Mouse (Mus musculus) olfactory bulb, adult 2 months (tissue): Measurements from ENCODE around the gene Ell. TPM values are rescaled to one million over a fixed set of nuclear protein-coding genes. Genes with fewer than 3 reads are reported as not detected.

Experiments used
- H3K27ac ChIP-seq: fragments of 200-500 bp; 2 replicates; pipeline ENCODE4 v1.5.1; 2012; ENCODE audit warnings: low read depth, low read length; ENCODE audit not compliant: insufficient read depth
- H3K4me1 ChIP-seq: fragments of 200-500 bp; 2 replicates; pipeline ENCODE4 v1.6.1; 2012; ENCODE audit warnings: low read length; ENCODE audit not compliant: control insufficient read depth, insufficient read depth
- H3K4me3 ChIP-seq: fragments of 200-500 bp; 2 replicates; pipeline ENCODE4 v1.5.1; 2012; ENCODE audit warnings: mild to moderate bottlenecking, low read depth, low read length, moderate library complexity; ENCODE audit not compliant: insufficient read depth
- CTCF ChIP-seq: fragments of 200-500 bp; IDR thresholded peaks from 2 replicates; pipeline ENCODE4 v1.5.1; 2012; ENCODE audit warnings: low read depth, mild to moderate bottlenecking, low read length, moderate library complexity; ENCODE audit not compliant: insufficient read depth
- POLR2A ChIP-seq: fragments of 200-500 bp; IDR thresholded peaks from 2 replicates; pipeline ENCODE4 v1.6.1; 2012; ENCODE audit warnings: mild to moderate bottlenecking, low read depth, low read length, moderate library complexity; ENCODE audit not compliant: insufficient read depth
- WGBS: fragments of 180-500 bp; shearing (Covaris S2); methylation state at CpG from one replicate; pipeline ENCODE4 v1.1.7; 2018; 5-methylcytosine and 5-hydroxymethylcytosine counted together
- polyA plus RNA-seq: library from polyadenylated mRNA; stranded (reverse); fragments of >200 nt; gene quantifications from 2 replicates; pipeline ENCODE4 v1.2.4, GENCODE M21; 2012; ENCODE audit warnings: low replicate concordance; ENCODE audit not compliant: missing spikeins, insufficient read depth, insufficient read length

The Ell gene
- polyA plus RNA-seq, 1 experiment, result not detected

DNA sequence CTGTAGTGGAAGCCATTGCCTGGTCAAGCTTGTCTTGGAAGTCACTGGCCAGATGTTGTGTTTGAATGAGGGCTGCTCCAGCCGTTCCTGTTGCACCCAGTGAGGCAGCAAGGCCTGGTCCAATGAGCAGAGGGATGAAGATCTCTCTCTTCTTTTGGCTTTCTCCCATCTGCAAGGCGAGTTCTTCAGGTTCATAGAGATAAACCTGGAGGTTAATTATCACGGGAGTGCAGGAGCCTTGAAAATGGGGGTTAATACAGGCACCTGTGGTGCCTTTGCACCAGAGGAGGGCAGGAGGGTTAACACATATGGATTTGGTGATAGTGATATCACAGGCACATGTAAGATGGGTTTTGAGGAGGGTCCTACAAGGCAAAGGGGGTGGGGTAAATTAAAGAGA lies 83.0 kb downstream of the Ell start:
- TF ChIP-seq CTCF (no peak), POLR2A (no peak)
- Histone ChIP-seq H3K4me3 (no peak overlapping the region), H3K4me1 (peaks cover 3% of the 10 kb centered on the region; the same call in 1 of the 2 replicates), H3K27ac (no peak overlapping the region)
- WGBS, result 83% methylated on average over 3 of the region's 3 CpGs

DNA sequence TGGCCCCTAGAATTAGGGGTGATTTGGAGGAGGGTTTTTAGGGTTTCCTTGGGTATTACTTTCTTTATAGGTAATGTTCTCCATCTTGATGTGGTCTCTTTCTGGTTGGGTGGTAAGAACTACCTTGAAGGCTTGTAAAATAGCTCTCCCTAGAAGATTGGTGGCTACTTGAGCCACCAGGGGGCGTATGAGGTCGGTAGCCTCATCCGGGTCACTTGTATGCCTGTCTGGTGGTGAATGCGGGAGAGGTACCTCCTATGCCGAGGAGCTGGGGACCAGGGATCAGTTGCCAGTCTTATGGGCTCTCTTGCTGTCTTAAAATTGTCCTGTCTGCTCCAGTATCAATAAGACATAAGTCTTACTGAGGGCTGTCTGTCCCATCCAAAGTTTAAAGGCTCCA lies 85.8 kb downstream of the Ell start:
- peaks cover 14% of the 10 kb centered on the region for H3K4me1 ChIP-seq
- TF ChIP-seq CTCF (no peak), POLR2A (no peak)
- H3K4me3 ChIP-seq, result no peak overlapping the region
- WGBS, result 10% methylated on average over 5 of the region's 5 CpGs
- no peak overlapping the region for H3K27ac ChIP-seq

DNA sequence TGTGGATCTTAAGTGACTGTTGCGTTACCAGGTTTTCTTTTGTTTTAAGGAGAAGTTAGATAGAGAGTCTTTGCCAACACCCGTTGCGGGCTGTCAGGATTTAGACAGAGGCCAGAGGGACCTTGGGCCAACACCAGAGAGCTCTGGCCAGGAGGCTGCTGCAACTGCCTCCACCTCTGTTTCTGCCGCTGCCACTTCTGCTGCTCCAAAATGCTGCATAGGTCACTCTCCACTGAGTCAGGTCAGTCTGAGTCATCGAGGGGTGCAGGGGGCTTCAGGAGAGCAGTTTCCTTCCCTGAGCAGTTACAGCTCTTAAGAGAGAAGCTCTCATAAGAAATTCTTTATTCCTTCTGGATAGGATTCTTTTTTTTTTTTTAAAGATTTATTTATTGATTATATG lies 87.8 kb downstream of the Ell start:
- H3K4me3 ChIP-seq, result no peak overlapping the region

DNA sequence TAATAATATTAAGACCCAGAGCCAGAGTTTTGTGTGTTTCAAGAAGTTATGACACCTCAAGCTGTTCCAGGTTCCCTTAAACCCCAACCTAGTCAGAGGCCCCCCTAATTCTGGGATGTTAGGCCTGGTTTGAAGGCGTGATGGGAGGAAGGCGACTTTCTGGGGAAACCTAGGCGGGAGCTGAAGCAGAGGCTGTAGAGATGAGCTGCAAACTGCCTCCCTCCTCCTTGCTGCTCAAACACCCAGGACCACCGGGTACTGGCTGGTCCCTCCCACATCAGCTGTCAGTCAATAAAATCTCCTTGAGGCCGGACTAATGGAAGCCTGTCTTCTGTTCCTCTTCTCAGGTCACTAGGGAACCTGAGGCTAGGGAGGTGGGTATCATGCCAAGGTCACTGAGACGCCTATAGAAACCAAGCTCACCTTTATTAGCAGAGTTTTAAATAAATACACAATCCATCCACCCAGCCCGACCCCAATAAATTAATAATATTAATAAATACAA lies 89.8 kb downstream of the Ell start:
- WGBS, result 54% methylated on average over 7 of the region's 7 CpGs
- H3K4me3 ChIP-seq, result 0 out of 2 replicates have a peak overlapping the region, but pooled peaks have one; percentile 67
- peaks cover 24% of the 10 kb centered on the region for H3K4me1 ChIP-seq
- TF ChIP-seq POLR2A, result no peak
- H3K27ac ChIP-seq, result 0 out of 2 replicates have a peak overlapping the region, but pooled peaks have one; percentile 3

More for the DNA sequence above, 87.8 kb downstream of the Ell start:
- Histone ChIP-seq H3K27ac (no peak overlapping the region), H3K4me1 (peaks cover 24% of the 10 kb centered on the region)
- TF ChIP-seq CTCF (no peak), POLR2A (no peak)
- 75% methylated on average over 5 of the region's 5 CpGs for WGBS

DNA sequence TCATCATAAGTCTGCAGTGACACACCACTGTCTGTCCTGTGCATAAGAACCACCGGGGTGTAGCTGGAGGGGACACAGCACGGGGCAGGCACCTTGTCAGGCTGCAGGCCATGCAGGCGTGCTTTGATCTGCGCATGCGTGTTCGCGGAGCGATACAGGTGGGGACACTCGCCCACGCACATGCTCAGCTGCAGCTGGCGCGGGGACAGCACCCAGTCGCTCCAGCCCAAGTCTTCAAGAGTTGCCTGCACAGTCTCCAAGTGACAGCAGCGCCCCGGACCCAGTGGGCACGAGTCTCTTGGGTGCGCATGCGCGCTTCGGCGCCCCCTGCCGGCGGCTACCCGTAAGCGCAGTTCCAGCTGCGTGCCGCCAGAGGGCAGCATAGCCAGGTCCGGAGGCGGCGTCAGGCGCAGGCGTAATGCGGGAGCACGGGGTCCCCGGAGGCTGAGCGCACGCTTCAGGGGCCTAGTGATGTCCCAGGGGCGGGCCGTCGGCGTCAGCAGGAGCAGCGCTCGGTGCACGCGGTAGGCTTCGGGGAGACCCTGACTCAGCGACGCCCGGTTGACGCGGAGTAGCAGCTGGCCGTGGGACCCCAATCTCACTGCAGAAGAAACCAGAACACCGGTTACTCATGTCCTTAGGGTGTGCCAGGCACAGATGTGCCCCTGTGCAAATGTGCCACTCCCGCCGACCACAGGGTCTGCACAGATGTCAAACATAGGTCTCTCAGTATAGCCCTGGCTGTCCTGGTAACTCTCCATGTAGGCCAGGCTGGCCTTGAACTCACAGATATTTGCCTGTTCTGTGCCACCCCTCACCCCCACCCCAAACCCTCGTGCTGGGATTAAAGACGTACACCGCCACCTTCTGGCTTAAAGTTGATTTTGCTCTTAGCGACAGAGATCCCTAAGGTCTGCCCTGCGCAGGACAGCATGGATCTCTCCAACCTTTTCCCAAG lies 90.6 kb downstream of the Ell start:
- Histone ChIP-seq H3K27ac (peak overlapping the region; percentile 95), H3K4me1 (peaks cover 24% of the 10 kb centered on the region), H3K4me3 (peak overlapping the region; percentile 67)
- 1% methylated on average over 60 of the region's 60 CpGs for WGBS
- TF ChIP-seq POLR2A (peak; percentile 33), CTCF (peak; percentile 100)

DNA sequence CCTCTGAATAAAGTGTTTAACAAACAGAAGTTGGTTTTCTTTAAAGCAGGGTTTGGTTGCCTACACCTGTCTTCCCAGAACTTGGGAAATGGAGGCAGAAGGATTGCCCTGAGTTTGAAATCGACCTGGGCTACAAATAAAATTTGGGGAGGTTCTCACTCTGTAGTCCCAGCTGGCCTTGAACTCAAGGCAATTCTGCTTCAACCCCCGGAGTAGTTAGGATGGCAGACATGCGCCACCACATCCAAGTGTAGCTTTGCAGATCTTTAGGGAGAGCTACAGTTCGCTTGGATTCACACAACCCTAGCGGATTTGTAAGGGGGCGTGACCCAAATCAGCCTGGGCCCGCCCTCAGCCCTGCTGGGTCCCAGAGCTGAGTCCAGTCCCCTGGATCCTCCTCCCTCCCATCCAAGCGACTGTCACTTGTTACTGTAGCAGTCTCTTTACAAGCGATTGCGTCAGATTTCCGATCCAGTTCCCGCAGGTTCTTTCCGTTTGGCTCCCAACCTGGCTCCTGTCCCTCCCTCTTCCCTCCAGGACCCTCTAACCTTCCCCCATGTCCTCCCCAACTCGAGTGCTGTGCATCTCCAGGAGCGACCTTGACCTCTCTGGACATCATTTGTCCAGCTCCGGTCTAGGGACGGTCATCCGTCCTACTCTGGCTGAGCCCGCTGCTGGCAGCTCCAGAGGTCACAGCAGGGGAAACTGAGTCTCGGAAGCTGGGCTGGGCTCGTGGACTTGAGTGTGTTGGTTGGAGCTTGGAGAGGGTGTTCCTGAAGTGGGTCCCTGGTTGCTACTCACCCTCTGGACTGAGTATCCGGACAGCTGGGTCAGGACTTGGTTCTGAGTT lies 91.5 kb downstream of the Ell start:
- WGBS, result 20% methylated on average over 22 of the region's 22 CpGs
- TF ChIP-seq CTCF (no peak), POLR2A (no peak)
- Histone ChIP-seq H3K27ac (no peak overlapping the region), H3K4me3 (no peak overlapping the region), H3K4me1 (peaks cover 24% of the 10 kb centered on the region)

DNA sequence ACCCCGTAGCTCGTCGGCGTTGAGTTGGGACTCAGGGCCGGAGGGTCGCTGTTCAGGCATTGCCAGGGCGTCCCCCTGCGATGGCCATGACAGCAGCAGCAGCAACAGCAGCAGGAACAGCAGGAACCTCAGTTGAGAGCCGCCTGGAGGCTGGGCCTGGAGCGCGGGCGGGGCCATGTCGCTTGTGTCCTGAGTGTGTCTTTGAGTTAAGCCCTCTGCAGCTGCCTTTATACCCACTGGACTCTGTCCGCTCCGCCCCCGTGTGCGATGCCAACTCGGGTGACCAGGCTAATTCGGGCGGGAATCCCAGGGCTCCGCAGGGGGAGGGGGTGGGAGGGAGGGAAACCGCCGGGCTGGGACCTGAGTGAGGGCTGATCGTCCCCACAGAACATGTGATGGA lies 92.2 kb downstream of the Ell start:
- peaks cover 24% of the 10 kb centered on the region for H3K4me1 ChIP-seq
- 10% methylated on average over 24 of the region's 24 CpGs for WGBS
- no peak overlapping the region for H3K27ac ChIP-seq
- no peak overlapping the region for H3K4me3 ChIP-seq
- TF ChIP-seq CTCF, result no peak
- TF ChIP-seq POLR2A, result no peak

DNA sequence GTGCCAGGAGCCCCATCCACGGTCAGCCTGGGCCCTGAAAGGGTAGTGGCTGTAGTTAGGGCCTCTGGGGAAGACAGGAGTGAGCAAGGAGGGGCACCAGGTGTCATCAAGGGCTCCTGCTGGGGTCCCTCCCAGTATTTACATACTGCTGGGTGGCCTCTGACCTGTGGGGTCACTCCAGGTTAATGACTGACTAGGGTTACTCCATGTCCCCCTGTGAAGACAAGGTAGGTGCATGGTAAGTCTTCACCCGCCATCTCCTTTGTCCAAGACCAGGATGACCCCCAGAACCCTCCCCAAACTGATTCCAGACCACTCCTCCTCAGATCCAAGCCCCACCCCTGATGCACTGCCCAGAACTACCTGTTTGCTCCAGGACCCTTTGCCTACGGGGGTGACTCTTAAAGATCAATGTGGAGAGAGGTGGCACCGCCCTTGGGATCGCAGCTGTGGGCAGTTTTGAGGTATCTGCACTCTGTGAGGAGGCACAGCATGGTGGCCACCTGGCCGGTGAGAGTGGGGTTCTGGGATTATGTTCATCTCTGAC lies 93.2 kb downstream of the Ell start, which contains the start of gene Gdf15:
Gdf15 (minus strand) TSS at position 111 of the 547 bp plus-strand sequence.
- TF ChIP-seq CTCF, result no peak
- no peak for TF ChIP-seq POLR2A
- no peak within 1 kb of the TSS for H3K27ac ChIP-seq
- H3K4me1 ChIP-seq, result peaks cover 24% of the 10 kb centered on the region
- H3K4me3 ChIP-seq, result no peak within 1 kb of the TSS
- WGBS, result 92% methylated on average over 6 of the region's 6 CpGs

DNA sequence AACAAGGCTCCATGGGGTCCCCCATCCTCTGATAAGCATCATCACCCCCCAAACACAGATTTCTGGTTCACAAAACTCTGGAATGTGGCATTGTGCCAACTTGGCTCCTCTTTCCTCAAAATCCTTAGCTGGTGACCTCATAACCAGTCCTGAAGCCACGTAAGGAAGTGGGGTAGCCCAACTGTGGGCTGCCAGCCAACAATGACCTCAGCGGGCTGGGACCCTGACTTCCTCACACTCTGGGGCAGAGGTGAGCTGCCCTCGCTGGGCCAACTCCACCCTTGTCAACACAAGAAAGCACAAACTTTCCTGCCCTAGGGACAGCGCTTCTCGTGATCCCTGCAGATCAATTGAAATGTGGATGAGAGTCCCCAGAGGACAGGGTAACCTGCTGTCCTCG lies 94.8 kb downstream of the Ell start:
- no peak overlapping the region for H3K27ac ChIP-seq
- WGBS, result 61% methylated on average over 6 of the region's 6 CpGs
- no peak overlapping the region for H3K4me3 ChIP-seq
- H3K4me1 ChIP-seq, result peaks cover 22% of the 10 kb centered on the region
- TF ChIP-seq CTCF (no peak), POLR2A (no peak)
